Mouse (Mus musculus): ENCODE data around the gene Gstp3. TPM values are rescaled to one million over a fixed set of nuclear protein-coding genes. Genes with fewer than 3 reads are reported as not detected.

The Gstp3 gene
- total RNA-seq, 2 experiments from 2014 or later, result not detected

DNA sequence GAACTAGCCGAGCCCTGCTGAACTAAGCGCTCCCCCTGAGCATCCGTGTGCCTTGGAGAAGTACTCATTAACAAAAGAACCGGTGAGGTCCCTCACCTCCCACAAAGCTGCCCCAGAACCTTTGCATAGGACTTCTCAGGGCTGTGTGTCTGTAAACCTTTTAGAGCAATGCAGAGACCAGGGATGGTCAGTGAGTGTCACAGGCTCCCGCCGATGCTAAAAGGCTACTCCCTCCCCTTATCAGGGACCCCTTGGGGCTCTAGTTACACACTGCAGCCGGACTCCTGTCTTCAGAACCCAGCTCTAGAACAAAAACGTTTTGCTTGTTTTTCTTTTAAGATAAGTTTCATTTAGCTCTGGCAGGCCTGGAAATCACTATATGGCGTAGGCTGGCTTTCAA, 46.3 kb downstream of the Gstp3 start:
- Histone ChIP-seq H3K4me3 (peak overlapping the region; percentile 99), H3K27ac (peak overlapping the region; percentile 81)
- intact Hi-C loops (cut with DNase I), result loop anchor here (2.0 kb wide), 1 partner anchor 66 kb away; no protein-coding TSS in a partner anchor
- DNase-seq, result no peak
- no peak for TF ChIP-seq CTCF (IDR thresholded peaks at IDR 0.05)

DNA sequence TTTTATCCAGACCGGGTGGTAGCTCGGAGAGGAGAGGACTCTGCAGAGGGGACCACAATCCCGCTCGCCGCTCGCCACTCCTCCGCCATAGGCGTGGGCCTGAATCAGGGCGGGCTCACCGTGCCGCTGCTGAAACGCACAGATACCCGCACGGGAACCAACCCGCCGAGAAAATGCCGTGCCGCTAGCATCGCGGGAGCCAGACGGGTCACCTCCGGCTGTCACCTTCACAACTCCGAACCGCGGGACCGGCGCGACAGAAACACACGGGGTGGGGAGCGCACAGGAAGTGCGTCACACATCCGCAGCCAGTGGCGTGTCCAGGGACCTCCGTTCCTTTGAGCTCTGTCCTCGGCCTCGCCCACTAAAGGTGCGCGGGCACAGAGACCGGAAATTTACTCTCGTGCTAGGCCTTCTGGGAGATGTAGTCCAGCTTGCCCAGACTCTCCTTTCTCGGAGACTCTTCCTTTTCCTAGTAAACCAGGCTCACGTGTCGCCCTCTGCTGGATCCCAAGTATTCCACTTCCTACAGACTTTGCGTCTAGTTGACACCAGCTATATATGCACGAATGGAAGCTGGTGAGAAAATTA, 46.8 kb downstream of the Gstp3 start, which contains the start of gene Ndufv1:
TSS of gene Ndufv1 (minus strand) at position 375 of the 591 bp plus-strand sequence.
- H3K4me3 ChIP-seq, result peak within 1 kb of the TSS; percentile 99
- peak; percentile 86 for TF ChIP-seq CTCF (IDR thresholded peaks at IDR 0.05)
- intact Hi-C loops (cut with DNase I), result loop anchor here (1.0 to 2.0 kb wide), 2 partner anchors 12 to 66 kb away; partner anchors contain the start of genes Gm49405 and Nudt8
- H3K27ac ChIP-seq, result peak within 1 kb of the TSS; percentile 99
- DNase-seq, result peak; percentile 97

DNA sequence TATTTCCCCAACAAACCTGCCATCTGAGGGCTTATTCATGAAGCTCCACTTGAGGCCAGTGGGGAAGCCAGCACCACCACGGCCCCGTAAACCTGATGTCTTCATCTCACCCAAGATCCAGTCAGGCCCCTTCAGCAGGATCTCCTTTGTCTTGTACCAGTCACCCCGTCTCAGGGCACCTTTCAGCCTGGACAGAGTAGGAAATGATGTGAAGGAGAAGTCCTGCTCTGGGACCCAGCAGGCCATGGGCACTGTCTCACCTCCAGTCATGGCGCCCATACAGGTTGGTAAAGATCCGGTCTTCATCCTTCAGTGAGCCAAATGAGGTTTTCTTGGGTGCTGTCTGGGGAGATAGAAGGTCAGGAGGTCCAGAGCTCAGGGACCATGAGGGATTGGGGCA, 48.3 kb downstream of the Gstp3 start:
- intact Hi-C loops (cut with DNase I), result no loop called here
- no peak for TF ChIP-seq CTCF (IDR thresholded peaks at IDR 0.05)
- no peak for DNase-seq
- peak overlapping the region; percentile 99 for H3K4me3 ChIP-seq
- H3K27ac ChIP-seq, result 0 out of 2 replicates have a peak overlapping the region, but pooled peaks have one; percentile 13

Other genes starting within 250 kb of the Gstp3 start
- gene Chka, start 207.8 kb downstream of the Gstp3 start, total RNA-seq (2021), result 1 to 10 TPM; 1.8 to 5.4 TPM
- gene Tcirg1, start 152.4 kb downstream of the Gstp3 start, total RNA-seq (2021), result 1 to 10 TPM; 5.1 to 5.8 TPM
- 100 to 1,000 TPM; 211 to 334 TPM for gene Ndufs8, start 146.8 kb downstream of the Gstp3 start, total RNA-seq (2021)
- gene Aldh3b1, start 129.8 kb downstream of the Gstp3 start, total RNA-seq (2021), result under 1 TPM; 0.77 to 0.98 TPM
- gene Unc93b1, start 124.4 kb downstream of the Gstp3 start, total RNA-seq (2021), result 1 to 10 TPM; 3.6 to 6.4 TPM
- gene Aldh3b3, start 100.9 kb downstream of the Gstp3 start, total RNA-seq (2021), result not detected
- gene Aldh3b2, start 87.2 kb downstream of the Gstp3 start, total RNA-seq (2021), result under 1 TPM; 0.11 to 0.15 TPM
- 1 to 10 TPM; 1.7 to 2.6 TPM for gene Acy3, start 73.0 kb downstream of the Gstp3 start, total RNA-seq (2021)
- not detected for gene Tbx10, start 66.8 kb downstream of the Gstp3 start, total RNA-seq (2021)
- gene Nudt8, start 59.0 kb downstream of the Gstp3 start, total RNA-seq (2021), result 10 to 100 TPM; 19.2 to 31.9 TPM
- gene Gm49405, start 58.9 kb downstream of the Gstp3 start, total RNA-seq (2021), result under 1 TPM; 0.33 to 0.56 TPM
- gene Doc2g, start 56.3 kb downstream of the Gstp3 start, total RNA-seq (2021), result 1 to 10 TPM in 1 of 2 experiments, under 1 TPM in 1; 0.56 to 2.6 TPM
- gene Ndufv1, start 46.8 kb downstream of the Gstp3 start, total RNA-seq (2021), result 100 to 1,000 TPM; 399 to 553 TPM
- 100 to 1,000 TPM; 386 to 408 TPM for gene Gstp1, start 21.6 kb downstream of the Gstp3 start, total RNA-seq (2021)
- 100 to 1,000 TPM; 169 to 183 TPM for gene Gstp2, start 13.5 kb downstream of the Gstp3 start, total RNA-seq (2021)
- not detected for gene Cabp2, start 22.0 kb upstream of the Gstp3 start, total RNA-seq (2021)
- 10 to 100 TPM; 17.9 to 22.4 TPM for gene Cdk2ap2, start 37.6 kb upstream of the Gstp3 start, total RNA-seq (2021)
- gene Pitpnm1, start 40.4 kb upstream of the Gstp3 start, total RNA-seq (2021), result 1 to 10 TPM; 2.3 to 2.5 TPM
- gene Aip, start 66.3 kb upstream of the Gstp3 start, total RNA-seq (2021), result 10 to 100 TPM; 69.9 to 71.8 TPM
- gene Gpr152, start 80.2 kb upstream of the Gstp3 start, total RNA-seq (2021), result not detected
- gene Cabp4, start 84.5 kb upstream of the Gstp3 start, total RNA-seq (2021), result not detected
- gene Coro1b, start 89.0 kb upstream of the Gstp3 start, total RNA-seq (2021), result 10 to 100 TPM in 1 of 2 experiments, 1 to 10 TPM in 1; 9.8 to 14.7 TPM
- gene Ptprcap, start 94.0 kb upstream of the Gstp3 start, total RNA-seq (2021), result under 1 TPM in 1 of 2 experiments, not detected in 1; 0.43 TPM
- 10 to 100 TPM; 24.8 to 27.8 TPM for gene Rps6kb2, start 103.8 kb upstream of the Gstp3 start, total RNA-seq (2021)
- 10 to 100 TPM; 23.1 to 25.9 TPM for gene Carns1, start 115.9 kb upstream of the Gstp3 start, total RNA-seq (2021)
- gene Tbc1d10c, start 131.7 kb upstream of the Gstp3 start, total RNA-seq (2021), result 1 to 10 TPM; 6.7 to 6.8 TPM
- gene Ppp1ca, start 132.5 kb upstream of the Gstp3 start, total RNA-seq (2021), result 100 to 1,000 TPM; 201 to 214 TPM
- 1 to 10 TPM; 2.8 to 3.4 TPM for gene Rad9a, start 142.1 kb upstream of the Gstp3 start, total RNA-seq (2021)
- gene Clcf1, start 154.7 kb upstream of the Gstp3 start, total RNA-seq (2021), result under 1 TPM; 0.38 to 0.89 TPM
- gene AC109138.7, start 154.8 kb upstream of the Gstp3 start, total RNA-seq (2021), result not detected
- gene Pold4, start 172.3 kb upstream of the Gstp3 start, total RNA-seq (2021), result 10 to 100 TPM; 13.6 to 16.4 TPM
- 1 to 10 TPM; 3.3 to 3.9 TPM for gene Ssh3, start 209.6 kb upstream of the Gstp3 start, total RNA-seq (2021)
- under 1 TPM; 0.45 to 0.64 TPM for gene Ankrd13d, start 223.6 kb upstream of the Gstp3 start, total RNA-seq (2021)
- 10 to 100 TPM; 56.6 to 61.2 TPM for gene Grk2, start 246.7 kb upstream of the Gstp3 start, total RNA-seq (2021)

Data from gastrocnemius, adult 2 months (tissue).